Mouse (Mus musculus) thymus, postnatal 4 days (tissue): Measurements from ENCODE around the gene Coq10a.
"Not testable (repeated sequence)": the region's sequence is repeated elsewhere in the genome, so short reads cannot be mapped to it uniquely, and the experiment has no call there.

Experiments used
- DNase-seq: peaks from one replicate; pipeline ENCODE4 v3.0.0; 2021

Gene Coq10a

DNA sequence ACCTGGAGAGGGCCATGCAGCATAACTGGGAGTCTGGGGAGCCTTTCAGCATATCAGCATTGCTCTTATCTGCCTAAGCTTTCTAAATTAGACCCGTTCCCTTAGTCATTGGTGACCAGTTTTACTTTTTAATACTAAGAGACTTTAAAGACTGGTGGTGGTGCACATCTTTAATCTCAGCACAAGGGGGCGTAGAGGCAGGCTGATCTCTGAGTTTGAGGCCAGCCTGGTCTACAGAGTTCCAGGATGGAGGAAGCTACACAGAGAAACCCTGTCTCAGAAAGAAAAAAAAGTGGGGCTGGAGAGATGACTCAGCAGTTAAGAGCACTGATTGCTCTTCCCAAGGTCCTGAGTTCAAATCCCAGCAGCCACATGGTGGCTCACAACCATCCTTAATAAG, 28.5 kb downstream of the Coq10a start:
- DNase-seq: no peak

DNA sequence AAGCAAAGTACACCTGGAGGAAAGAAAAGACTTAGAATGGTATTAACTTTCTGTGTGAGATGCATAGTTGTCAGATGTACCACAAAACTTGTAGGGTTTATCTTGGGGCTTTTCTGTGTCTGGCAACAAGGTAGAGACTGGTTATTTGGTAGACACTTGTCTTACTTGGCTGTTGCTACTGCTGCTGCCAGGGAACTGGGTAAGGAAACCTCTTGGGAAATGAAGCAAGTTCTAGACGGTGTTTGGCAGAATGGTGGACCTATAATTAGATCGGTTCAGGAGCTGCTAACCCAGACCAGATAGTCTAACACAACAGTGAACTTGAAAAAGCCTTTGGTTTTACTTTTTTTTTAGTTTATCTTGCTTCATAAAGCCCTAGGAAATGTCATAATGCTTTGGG, 29.8 kb downstream of the Coq10a start:
- no peak for DNase-seq

DNA sequence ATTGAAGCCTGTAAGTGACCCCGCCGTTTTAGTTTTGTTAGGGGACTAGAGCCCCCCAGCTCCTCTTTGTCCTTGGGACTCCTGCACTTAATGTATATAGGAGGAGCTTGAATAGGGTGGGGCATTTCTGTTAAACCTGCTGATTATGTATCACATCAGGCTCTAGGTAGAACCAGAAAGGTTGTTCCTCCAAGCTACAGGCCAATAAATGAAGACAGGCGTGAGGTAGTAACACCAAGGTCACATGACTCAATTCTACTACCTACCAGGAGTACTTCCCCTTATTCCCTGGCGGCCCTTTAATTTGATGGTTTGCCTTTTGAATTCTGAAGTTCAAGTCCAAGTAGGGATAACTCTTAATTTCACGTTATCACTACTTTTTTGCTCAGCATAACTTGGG, 30.4 kb downstream of the Coq10a start:
- no peak for DNase-seq

DNA sequence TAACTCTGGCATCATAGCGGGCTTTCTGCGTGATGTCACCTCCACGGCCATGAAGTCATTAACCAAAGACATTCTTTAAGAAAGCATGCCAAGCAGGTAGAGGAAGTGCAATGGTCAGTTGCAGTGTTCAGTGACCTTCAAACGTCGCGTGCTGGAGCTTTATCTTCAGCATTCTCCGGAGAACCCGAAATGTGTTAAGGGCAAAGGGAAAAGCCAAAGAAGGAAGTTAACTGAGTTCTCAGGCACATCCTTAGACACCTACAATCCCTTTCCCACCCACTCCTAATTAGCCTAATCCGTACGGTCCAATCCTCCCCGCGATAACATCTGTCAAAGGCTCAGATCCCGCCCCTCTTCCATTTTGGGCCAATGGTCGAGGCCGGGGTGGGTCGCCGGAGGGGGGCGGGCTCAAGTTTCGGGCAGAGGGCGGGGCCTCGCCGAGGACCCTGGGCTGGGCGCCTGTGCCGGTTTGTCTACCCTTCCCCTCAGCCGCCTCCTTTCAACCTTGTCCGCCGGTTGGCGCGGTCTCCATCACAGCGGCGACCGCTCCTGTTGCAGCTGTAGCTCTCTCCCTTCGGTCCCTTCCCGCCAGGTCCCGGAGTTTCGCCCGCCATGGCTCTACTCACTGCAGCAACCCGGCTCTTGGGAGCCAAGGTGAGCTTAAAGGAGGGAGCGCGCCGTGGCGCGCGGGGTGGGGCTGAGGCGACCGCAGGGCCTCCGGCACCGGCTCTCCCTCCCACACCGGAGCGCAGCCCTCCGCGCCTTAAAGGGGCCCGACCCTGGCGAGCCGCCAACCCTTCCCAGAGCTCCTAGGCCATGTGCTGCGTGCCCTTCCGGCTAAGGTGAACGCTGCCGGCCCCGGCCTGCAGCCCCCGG, 31.3 kb downstream of the Coq10a start, which contains the start of gene Cs:
TSS of gene Cs (plus strand) at position 429 of the 876 bp plus-strand sequence.
- DNase-seq: peak; percentile 99

DNA sequence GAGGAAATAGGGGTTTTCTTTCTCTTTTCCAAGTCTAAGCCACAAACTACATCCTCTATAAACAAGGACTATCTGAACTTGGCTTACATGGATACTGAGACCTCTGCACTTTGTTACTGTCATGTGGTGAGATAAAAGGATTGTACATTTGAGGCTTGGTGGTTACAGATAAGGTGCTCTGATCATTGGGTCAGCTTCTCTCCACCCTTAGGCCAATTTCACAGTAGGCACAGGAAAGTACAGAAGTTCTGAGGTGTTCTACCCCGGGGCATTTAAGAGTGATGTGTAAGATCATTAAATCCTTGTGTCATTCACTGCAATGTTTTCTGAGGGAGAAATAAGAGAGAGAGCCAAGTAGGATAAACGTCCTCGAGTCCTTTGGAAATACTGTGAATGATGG, 32.2 kb downstream of the Coq10a start:
- no peak for DNase-seq

DNA sequence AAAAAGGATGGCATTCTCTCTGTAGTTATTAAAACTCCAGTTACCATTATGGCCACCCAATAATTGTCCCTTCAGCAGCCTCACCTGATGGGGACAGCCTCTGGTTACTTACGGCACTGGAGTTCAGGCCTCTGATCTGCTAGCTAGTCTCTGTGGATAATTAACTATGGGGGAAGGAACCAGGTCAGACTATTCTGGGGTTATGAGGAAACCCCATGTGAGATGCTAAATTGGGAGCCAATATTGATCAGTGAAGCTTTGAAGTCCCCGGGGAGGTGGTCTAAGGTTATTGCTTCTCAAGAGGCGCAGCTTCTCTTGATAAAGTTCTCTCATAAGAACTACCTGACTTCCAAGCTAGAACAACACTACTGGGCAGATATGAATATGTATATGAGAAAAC, 32.6 kb downstream of the Coq10a start:
- DNase-seq: no peak

DNA sequence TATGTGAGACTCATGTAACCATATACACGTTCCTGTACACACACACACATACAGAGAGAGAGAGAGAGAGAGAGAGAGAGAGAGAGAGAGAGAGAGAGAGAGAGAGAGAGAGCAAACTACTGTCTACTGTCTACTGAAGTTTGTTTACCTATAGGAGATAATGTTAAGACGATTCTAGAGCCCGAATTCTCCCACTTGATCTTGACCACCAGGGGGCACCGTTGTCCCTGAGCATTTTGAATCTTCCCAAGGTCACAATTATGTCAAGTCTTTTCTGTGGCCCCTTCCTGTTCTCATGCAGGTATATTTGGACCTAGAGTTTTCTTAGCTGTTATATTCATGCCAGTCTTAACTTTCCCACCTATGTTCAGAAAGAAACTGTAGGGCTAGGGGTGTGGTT, 33.2 kb downstream of the Coq10a start:
- DNase-seq: peak; percentile 92

DNA sequence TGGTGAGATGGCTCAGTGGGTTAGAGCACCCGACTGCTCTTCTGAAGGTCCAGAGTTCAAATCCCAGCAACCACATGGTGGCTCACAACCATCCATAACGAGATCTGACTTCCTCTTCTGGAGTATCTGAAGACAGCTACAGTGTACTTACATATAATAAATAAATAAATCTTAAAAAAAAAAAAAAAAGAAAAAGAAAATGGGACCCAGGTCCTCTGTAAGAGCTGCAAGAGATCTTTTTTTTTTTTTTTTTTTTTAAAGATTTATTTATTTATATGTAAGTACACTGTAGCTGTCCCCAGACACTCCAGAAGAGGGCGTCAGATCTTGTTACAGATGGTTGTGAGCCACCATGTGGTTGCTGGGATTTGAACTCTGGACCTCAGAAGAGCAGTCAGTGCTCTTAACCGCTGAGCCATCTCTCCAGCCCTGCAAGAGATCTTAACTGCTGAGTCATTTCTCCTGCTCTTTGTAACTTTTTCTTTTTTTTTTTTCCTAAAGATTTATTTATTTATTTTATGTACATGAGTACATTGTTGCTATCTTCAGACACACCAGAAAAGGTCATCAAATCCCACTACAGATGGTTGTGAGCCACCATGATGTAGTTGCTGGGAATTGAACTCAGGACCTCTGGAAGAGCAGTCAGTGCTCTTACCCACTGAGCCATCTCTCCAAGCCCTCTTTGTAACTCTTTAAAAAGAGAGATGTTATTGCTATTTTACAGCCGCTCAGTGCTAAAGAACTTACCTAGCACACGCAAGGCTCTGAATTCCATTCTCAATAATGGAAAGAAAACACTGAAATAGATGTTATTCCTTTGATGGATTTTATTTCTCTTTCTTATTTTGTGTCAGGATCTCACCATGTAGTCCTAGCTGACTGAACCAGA, 36.2 kb downstream of the Coq10a start:
- DNase-seq: not testable (repeated sequence)

DNA sequence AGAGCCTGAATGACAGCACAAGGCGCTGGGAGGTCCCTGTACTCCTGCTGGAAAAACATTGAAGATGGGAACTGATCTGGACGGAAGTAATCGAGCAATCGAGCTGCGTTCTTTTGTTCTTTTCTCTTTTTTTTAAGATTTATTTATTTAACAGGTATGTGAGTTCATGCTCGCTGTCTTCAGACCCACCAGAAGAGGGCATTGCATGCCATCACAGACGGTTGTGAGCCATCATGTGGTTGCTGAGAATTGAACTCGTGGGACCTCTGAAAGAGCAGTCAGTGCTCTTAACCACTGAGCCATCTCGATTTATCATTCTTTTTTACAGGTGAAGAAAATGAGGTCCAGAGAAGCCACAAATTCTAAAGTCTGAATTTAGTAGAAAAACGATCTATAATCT, 41.2 kb downstream of the Coq10a start:
- DNase-seq: peak; percentile 26

DNA sequence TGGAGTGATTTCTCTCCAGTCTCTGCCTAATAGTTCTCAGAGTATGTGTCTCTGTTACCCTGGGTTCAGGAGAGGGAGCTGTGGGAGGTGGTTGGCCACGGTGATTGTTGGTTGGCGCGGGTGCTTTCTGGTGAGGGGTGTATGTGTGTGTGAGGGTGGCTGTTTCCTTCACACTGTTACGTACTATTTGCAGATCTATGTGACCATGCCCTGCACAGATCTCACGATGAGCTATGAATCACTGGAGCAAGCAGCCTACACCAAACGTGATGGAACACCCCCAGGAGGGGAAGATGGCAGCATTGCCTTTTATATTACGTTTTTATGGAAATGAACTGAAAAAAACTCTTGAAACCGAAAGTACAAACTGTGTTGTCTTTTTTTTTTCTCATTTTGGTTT, 42.0 kb downstream of the Coq10a start:
- no peak for DNase-seq

DNA sequence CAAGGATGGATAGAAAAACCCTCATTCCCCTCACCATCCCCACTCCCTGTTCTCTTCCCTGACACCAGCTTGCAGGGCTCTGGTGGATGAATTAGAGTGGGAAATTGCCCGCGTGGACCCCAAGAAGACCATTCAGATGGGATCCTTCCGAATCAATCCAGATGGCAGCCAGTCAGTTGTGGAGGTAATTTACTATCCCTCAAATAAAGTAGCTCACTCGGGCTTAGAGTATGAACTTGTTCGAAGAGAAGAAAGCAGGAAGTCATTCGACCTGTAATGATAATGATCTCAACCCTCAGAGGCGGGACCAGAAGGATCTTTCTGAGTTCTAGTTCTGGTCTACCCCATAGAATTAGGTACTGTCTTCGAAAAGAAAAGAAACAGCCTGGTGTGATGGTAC, 45.3 kb downstream of the Coq10a start:
- DNase-seq: no peak

DNA sequence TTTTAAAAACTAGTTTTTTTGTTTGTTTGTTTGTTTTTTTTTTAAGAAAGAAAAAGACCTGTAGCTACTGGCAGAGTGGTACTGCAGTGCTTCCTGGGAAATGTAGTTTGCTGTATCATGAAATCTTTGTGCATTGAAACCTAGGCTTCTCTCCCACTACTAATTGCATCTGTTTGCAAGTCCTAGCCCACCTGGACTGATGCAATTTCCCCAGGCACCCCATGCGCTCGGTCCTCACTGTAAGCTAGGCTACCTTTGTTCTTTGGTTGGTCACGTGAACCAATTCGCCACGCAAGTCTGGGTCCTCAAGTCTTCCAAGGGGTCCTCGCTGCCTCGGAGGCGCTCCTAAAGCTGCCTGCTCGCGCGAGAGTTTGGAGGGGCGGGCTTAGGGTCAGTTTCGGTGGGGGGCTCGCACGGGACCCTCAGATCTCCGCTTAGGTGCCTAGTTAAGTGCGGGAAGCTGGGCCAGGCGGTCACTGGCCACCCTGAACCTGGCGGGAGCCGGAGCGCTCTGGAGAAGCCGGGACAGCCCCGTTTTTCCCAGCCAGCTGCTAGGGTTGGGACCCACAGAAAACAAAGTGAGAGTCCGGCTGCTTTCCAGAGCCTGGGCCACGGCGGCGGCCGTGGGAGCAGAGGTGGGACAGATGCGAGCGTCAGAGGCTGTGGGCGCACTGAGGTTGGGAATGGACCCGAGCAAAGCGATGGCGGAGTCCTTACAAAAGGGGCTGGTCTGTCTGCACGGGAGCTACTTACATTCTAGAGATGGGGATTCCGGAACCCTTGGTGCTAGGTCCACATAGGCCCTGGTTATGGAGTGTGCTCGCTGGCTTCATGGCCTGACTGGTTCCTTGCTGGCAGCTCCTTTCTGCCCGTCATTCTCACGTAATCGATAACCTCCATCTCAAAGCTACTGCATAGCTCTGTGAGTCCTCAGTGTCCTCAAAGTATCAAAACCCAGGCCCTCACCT, 46.4 kb downstream of the Coq10a start, which contains the start of gene Cnpy2:
TSS of gene Cnpy2 (plus strand) at position 319 of the 968 bp plus-strand sequence.
- peak; percentile 86 for DNase-seq

DNA sequence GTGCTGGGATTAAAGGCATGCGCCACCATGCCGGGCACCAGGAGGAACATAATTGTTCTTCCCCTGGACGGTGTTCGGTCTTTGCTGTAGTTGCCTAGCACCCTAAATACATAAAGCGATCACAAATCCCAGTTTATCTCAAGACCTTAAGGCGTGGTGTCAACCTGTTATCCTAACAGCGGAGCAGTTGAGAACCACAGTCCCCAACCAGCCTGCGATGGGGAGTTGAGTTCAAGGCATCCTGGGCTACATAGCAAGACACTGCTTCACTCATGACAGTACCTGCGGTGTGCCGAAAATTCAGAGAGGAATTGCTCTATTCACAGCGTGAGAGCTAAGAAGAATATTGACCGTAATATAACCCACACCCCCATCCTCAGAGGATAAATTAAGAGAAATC, 47.2 kb downstream of the Coq10a start:
- DNase-seq: no peak

DNA sequence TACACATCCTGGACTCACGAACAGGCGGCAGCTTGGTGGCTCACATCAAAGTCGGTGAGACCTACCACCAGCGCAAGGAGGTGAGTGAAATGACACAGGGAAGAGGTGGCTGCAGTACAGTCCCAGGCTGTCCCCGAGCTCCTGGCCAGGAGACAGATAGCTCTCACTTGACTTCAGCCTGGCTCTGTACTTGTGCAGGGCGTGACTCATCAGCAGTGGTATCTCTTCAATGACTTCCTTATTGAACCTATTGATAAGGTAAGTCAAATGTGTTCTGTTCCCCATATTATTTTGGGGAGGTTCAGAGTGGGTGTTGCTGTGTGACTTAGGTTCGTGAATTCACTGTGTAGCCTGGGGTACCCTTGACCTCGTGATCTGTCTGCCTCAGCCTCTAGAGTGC, 53.2 kb downstream of the Coq10a start:
- DNase-seq: no peak
